Mouse (Mus musculus) midbrain, embryonic 12.5 days (tissue): ENCODE measurements around the gene Rtn4rl1. TPM values are rescaled to one million over a fixed set of nuclear protein-coding genes. Genes with fewer than 3 reads are reported as not detected.

Experiments
- ATAC-seq: fragments of 200-750 bp; cut with Nextera tagmentation; 2 replicates; pipeline ENCODE4 v1.8.0; 2017; ENCODE audit warnings: low read depth, moderate TSS enrichment, moderate library complexity; ENCODE audit not compliant: low FRiP score
- H3K27ac ChIP-seq: fragments of 300-500 bp; sonication (generic); replicated peaks from 2 replicates; pipeline ENCODE4 v1.5.1; 2016; ENCODE audit warnings: mild to moderate bottlenecking
- H3K27me3 ChIP-seq: fragments of 300-500 bp; sonication (generic); 2 replicates; pipeline ENCODE4 v1.6.1; 2016; ENCODE audit warnings: mild to moderate bottlenecking
- H3K36me3 ChIP-seq: fragments of 300-500 bp; sonication (generic); 2 replicates; pipeline ENCODE4 v1.6.1; 2016
- H3K4me1 ChIP-seq: fragments of 300-500 bp; sonication (generic); 2 replicates; pipeline ENCODE4 v1.6.1; 2016
- H3K4me2 ChIP-seq: fragments of 300-500 bp; sonication (generic); replicated peaks from 2 replicates; pipeline ENCODE4 v1.6.1; 2016; ENCODE audit warnings: mild to moderate bottlenecking, moderate library complexity
- H3K4me3 ChIP-seq: fragments of 300-500 bp; sonication (generic); 2 replicates; pipeline ENCODE4 v1.5.1; 2016; ENCODE audit warnings: mild to moderate bottlenecking
- H3K9ac ChIP-seq: fragments of 300-500 bp; sonication (generic); replicated peaks from 2 replicates; pipeline ENCODE4 v1.6.1; 2016; ENCODE audit warnings: mild to moderate bottlenecking, moderate library complexity
- H3K9me3 ChIP-seq: fragments of 300-500 bp; sonication (generic); 2 replicates; pipeline ENCODE4 v1.6.1; 2016; ENCODE audit warnings: mild to moderate bottlenecking
- WGBS: fragments of 180-500 bp; shearing (Covaris S2); methylation state at CpG from one replicate; pipeline ENCODE4 v1.1.7; 2016; 5-methylcytosine and 5-hydroxymethylcytosine counted together
- polyA plus RNA-seq: library from polyadenylated mRNA; unstranded; fragments of >200 nt; fragmentation: Nextera tagmentation; extraction: Ambion mirVana; gene quantifications from 2 replicates; pipeline ENCODE4 v1.2.1, GENCODE M21; 2016

The Rtn4rl1 gene
- polyA plus RNA-seq, 1 experiment from 2014 or later: 9.3 TPM

DNA sequence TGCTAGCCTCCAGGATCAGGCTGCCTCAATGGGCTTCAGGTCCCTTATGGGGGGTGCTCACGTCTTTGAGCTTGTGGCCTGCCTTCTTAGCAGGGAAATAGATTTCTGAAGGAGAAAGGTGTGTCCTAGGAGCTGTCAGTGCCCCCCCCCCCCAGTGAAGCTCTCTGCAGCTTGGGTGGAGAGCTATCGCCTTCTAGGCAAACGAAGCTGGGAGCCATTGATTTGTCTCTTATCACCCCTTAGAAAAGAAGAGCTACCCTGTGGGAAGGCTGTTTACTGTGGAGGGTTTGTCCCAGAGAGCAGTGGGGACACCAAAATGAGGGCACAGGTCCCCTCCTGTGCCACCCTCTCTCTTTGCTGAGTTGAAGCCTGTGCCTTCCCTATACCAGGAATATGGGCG, 16.5 kb downstream of the Rtn4rl1 start:
- no peak for ATAC-seq
- Histone ChIP-seq H3K9me3 (no peaks in the 10 kb centered on the region), H3K4me2 (no peak overlapping the region), H3K4me3 (no peak overlapping the region), H3K4me1 (peaks cover 61% of the 10 kb centered on the region), H3K36me3 (no peaks in the 10 kb centered on the region), H3K9ac (no peak overlapping the region), H3K27me3 (peaks cover 15% of the 10 kb centered on the region; the same call in 1 of the 2 replicates), H3K27ac (peak overlapping the region; percentile 81)
- 38% methylated on average over 4 of the region's 4 CpGs for WGBS

DNA sequence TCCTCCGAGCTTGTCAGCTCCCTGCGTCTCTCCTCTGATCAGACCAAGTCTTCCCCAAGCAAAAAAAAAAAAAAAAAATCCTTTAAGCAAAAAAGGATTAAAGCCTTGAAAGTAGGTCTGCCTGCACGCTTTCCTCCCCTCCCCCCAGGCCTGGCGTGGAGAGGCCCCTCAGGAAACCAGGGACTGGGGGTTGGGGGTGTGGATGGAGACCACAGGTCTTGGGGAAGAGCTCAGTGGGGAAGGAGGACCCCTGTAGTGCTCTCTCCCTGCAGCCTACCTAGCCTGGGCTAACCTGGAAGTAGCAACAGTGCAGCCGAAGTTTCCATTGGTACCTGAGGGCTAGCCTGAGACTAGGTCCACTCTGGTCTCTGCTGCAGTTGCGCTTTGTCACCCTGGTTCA, 17.2 kb downstream of the Rtn4rl1 start:
- H3K4me1 ChIP-seq: peaks cover 67% of the 10 kb centered on the region
- ATAC-seq: no peak
- no peak overlapping the region for H3K4me2 ChIP-seq
- WGBS: 31% methylated on average over 6 of the region's 6 CpGs
- no peak overlapping the region for H3K4me3 ChIP-seq
- H3K36me3 ChIP-seq: no peaks in the 10 kb centered on the region
- peak overlapping the region; percentile 81 for H3K27ac ChIP-seq
- no peak overlapping the region for H3K9ac ChIP-seq
- no peaks in the 10 kb centered on the region for H3K9me3 ChIP-seq
- peaks cover 21% of the 10 kb centered on the region; the same call in 1 of the 2 replicates for H3K27me3 ChIP-seq

DNA sequence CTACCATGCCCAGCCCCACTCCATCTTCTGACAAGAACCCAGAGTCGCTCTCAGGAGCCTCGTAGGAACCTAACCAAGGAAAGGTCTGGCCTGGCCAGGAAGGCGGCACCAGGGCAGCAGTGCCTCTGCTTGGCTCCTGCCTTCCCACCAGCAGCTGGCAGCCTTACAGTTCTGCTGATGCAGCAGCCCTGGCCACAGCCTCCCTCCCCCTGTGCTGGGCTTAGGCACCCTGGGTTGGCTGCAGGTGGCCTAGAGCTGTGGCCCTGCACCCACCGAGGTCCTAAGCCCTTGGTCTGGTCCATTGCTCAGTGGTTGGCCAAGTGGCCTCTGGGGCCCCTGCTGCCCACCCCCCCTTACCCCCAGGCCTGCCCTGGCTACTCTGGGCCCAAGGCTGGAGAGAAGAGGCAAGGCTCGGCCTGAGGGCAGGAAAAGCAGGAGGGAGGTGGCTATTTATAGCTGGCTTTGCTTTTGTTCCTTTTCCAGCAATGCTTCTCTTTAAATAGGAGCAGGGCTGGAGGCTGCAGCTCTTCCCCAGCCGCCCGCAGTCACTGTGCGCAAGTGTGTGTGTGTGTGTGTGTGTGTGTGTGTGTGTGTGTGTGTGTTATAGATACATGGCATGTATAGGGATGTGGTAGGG, 18.6 kb downstream of the Rtn4rl1 start:
- Histone ChIP-seq H3K36me3 (no peaks in the 10 kb centered on the region), H3K4me1 (peaks cover 70% of the 10 kb centered on the region), H3K9ac (no peak overlapping the region), H3K27me3 (peaks cover 27% of the 10 kb centered on the region), H3K27ac (peak overlapping the region; percentile 81), H3K9me3 (no peaks in the 10 kb centered on the region), H3K4me3 (no peak overlapping the region), H3K4me2 (no peak overlapping the region)
- 35% methylated on average over 8 of the region's 8 CpGs for WGBS
- no peak for ATAC-seq

DNA sequence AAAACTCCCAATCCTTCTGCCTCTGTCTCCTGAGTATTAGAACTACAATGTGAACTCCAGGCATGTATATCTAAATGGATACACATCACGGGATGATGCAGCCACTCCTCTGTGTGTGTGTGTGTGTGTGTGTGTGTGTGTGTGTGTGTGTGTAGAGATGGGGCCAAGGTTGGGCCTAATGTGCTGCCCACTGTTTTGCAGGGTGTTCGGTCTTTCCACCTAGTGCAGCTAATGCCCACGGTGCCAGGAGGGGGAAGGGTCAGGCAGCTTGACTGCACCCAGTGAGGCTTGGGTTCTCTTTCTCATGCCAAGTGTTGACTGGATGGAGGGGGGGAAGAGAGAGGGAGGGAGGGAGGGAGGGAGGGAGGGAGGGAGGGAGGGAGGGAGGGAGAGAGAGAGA, 19.3 kb downstream of the Rtn4rl1 start:
- Histone ChIP-seq H3K4me3 (no peak overlapping the region), H3K9me3 (no peaks in the 10 kb centered on the region), H3K27me3 (peaks cover 27% of the 10 kb centered on the region), H3K9ac (no peak overlapping the region), H3K4me2 (peak overlapping the region; percentile 53; the same call in 1 of the 2 replicates), H3K36me3 (no peaks in the 10 kb centered on the region), H3K4me1 (peaks cover 70% of the 10 kb centered on the region), H3K27ac (peak overlapping the region; percentile 81)
- no peak for ATAC-seq
- WGBS: 35% methylated on average over 2 of the region's 3 CpGs

GRCm38 (mm10) chr11:75213372-75214080, 19.9 kb downstream of the Rtn4rl1 start:
- peaks cover 70% of the 10 kb centered on the region for H3K4me1 ChIP-seq

GRCm38 (mm10) chr11:75214081-75214950, 20.7 kb downstream of the Rtn4rl1 start:
- H3K9me3 ChIP-seq: no peaks in the 10 kb centered on the region
- H3K36me3 ChIP-seq: no peaks in the 10 kb centered on the region
- peak overlapping the region; percentile 81 for H3K27ac ChIP-seq
- 14% methylated on average over 12 of the region's 13 CpGs for WGBS
- H3K27me3 ChIP-seq: peaks cover 26% of the 10 kb centered on the region
- H3K9ac ChIP-seq: peak overlapping the region; percentile 35
- H3K4me1 ChIP-seq: peaks cover 64% of the 10 kb centered on the region
- ATAC-seq: peak; percentile 55
- H3K4me3 ChIP-seq: peak overlapping the region; percentile 30
- peak overlapping the region; percentile 53 for H3K4me2 ChIP-seq

More at GRCm38 (mm10) chr11:75213372-75214080, 19.9 kb downstream of the Rtn4rl1 start:
- Histone ChIP-seq H3K27ac (peak overlapping the region; percentile 81), H3K36me3 (no peaks in the 10 kb centered on the region), H3K4me3 (peak overlapping the region; percentile 30), H3K27me3 (peaks cover 27% of the 10 kb centered on the region), H3K9ac (peak overlapping the region; percentile 35), H3K9me3 (no peaks in the 10 kb centered on the region), H3K4me2 (peak overlapping the region; percentile 53)
- WGBS: 2% methylated on average over 35 of the region's 35 CpGs
- peak; percentile 82 for ATAC-seq

- ATAC-seq: no peak
- H3K4me3 ChIP-seq: no peak overlapping the region
- no peaks in the 10 kb centered on the region for H3K36me3 ChIP-seq
- H3K4me1 ChIP-seq: peaks cover 15% of the 10 kb centered on the region
- 43% methylated on average over 9 of the region's 9 CpGs for WGBS
- H3K27ac ChIP-seq: no peak overlapping the region
- H3K9ac ChIP-seq: no peak overlapping the region
- peaks cover 12% of the 10 kb centered on the region for H3K27me3 ChIP-seq
- no peak overlapping the region for H3K4me2 ChIP-seq
- no peaks in the 10 kb centered on the region for H3K9me3 ChIP-seq
These were observed 26.5 kb downstream of the Rtn4rl1 start for GRCm38 (mm10) chr11:75220115-75220514.

- Histone ChIP-seq H3K4me2 (no peak overlapping the region), H3K9me3 (no peaks in the 10 kb centered on the region), H3K27me3 (peaks cover 7% of the 10 kb centered on the region), H3K4me1 (peaks cover 11% of the 10 kb centered on the region), H3K27ac (no peak overlapping the region), H3K36me3 (no peaks in the 10 kb centered on the region), H3K9ac (no peak overlapping the region), H3K4me3 (no peak overlapping the region)
- ATAC-seq: no peak
- 66% methylated on average over 4 of the region's 6 CpGs for WGBS
These were observed 27.0 kb downstream of the Rtn4rl1 start for GRCm38 (mm10) chr11:75220517-75221145.

GRCm38 (mm10) chr11:75224062-75224461, 30.5 kb downstream of the Rtn4rl1 start:
- Histone ChIP-seq H3K27me3 (no peaks in the 10 kb centered on the region), H3K4me1 (peaks cover 6% of the 10 kb centered on the region; the same call in 1 of the 2 replicates), H3K36me3 (no peaks in the 10 kb centered on the region), H3K27ac (no peak overlapping the region), H3K4me2 (no peak overlapping the region), H3K9me3 (no peaks in the 10 kb centered on the region), H3K4me3 (no peak overlapping the region), H3K9ac (no peak overlapping the region)
- WGBS: 81% methylated on average over 12 of the region's 12 CpGs
- no peak for ATAC-seq

DNA sequence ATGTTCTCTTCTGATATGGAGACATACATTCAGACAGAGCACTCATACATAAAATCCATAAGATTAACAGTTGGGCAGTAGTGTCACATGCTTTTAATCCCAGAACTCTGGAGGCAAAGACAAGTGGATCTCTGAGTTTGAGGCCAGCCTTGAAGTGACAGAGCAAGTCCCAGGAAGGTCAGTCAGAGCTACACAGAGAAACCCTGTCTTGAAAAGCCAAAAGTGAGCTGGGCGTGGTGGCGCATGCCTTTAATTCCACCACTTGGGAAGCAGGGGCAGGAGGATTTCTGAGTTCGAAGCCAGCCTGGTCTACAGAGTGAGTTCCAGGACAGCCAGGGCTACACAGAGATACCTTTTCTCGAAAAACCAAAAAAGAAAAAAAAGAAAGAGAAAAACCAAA, 31.3 kb downstream of the Rtn4rl1 start:
- H3K27me3 ChIP-seq: no peaks in the 10 kb centered on the region
- H3K9me3 ChIP-seq: no peaks in the 10 kb centered on the region

GRCm38 (mm10) chr11:75227632-75228031, 34.0 kb downstream of the Rtn4rl1 start:
- H3K27ac ChIP-seq: no peak overlapping the region
- no peak overlapping the region for H3K9ac ChIP-seq
- no peak overlapping the region for H3K4me3 ChIP-seq
- no peak for ATAC-seq
- H3K4me2 ChIP-seq: no peak overlapping the region
- peaks cover 6% of the 10 kb centered on the region for H3K4me1 ChIP-seq
- no peaks in the 10 kb centered on the region for H3K36me3 ChIP-seq
- H3K9me3 ChIP-seq: no peaks in the 10 kb centered on the region
- 0 out of 2 replicates have a peak, but pooled peaks cover 8% of the 10 kb centered on the region for H3K27me3 ChIP-seq
- 82% methylated on average over 3 of the region's 3 CpGs for WGBS

More for the DNA sequence above, 31.3 kb downstream of the Rtn4rl1 start:
- Histone ChIP-seq H3K4me2 (no peak overlapping the region), H3K4me3 (no peak overlapping the region), H3K36me3 (no peaks in the 10 kb centered on the region), H3K4me1 (peaks cover 6% of the 10 kb centered on the region), H3K9ac (no peak overlapping the region), H3K27ac (no peak overlapping the region)
- no peak for ATAC-seq
- 90% methylated on average over 4 of the region's 4 CpGs for WGBS
